ENCODE assay signal across 8 mouse cellular contexts in the genomic region with DNA sequence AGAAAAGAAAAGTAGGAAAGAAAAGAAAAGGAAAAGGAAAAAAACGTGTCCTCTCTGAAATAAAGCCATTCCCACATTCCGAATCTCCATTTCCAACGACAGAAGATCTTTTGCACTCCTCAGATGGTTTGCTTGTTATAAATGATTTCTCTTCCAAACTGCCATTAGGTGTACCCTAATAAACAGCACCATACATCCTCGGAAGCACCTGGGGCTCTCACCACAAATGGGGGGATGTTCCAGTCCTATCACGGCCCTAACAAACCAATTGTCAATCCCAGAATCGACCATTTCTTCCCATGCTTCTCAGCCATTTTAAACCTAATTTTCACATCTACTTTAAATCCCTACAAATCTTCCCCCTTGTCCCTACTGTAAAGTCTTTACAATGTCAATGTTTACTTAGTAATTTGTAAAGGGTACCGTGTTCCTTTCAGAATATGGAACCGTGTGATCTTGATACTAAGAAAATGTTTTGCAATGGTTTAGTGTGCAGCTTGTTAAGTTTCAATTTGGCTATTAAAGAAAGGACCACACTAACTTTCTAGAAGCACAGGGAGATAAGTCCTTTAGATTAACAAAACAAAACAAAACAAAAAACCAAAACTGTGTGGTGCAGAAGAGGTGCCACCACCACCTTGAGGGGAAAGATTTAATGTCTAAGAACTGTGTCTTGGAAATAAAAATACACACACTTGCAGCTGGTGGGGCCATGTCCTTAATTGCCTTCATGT.
A peak's percentile ranks its signal among the peaks of the same experiment; 100 is the strongest.
DNase-seq lines count a peak whose midpoint lies in the region; ATAC-seq lines count a peak whose summit lies in the region.

No protein-coding gene starts in this region.

- WGBS in heart, embryonic 15.5 days, result 31% methylated on average over 8 of the region's 8 CpGs
- WGBS in hindbrain, embryonic 13.5 days, result 28% methylated on average over 8 of the region's 8 CpGs
- WGBS in midbrain, embryonic 15.5 days, result 26% methylated on average over 8 of the region's 8 CpGs

- H3K9ac ChIP-seq in heart, embryonic 15.5 days, result peak overlapping the region; percentile 40; the same call in 1 of the 2 replicates
- H3K9ac ChIP-seq in hindbrain, embryonic 13.5 days, result peak overlapping the region; percentile 66
- H3K9ac ChIP-seq in midbrain, embryonic 15.5 days, result peak overlapping the region; percentile 29; the same call in 1 of the 2 replicates

- no peaks in the 10 kb centered on the region for H3K9me3 ChIP-seq in heart, embryonic 15.5 days (replicated peaks)
- no peaks in the 10 kb centered on the region for H3K9me3 ChIP-seq in hindbrain, embryonic 13.5 days
- H3K9me3 ChIP-seq in midbrain, embryonic 15.5 days, result no peaks in the 10 kb centered on the region

- peak overlapping the region; percentile 85 for H3K27ac ChIP-seq in heart, embryonic 15.5 days
- peak overlapping the region; percentile 94 for H3K27ac ChIP-seq in hindbrain, embryonic 13.5 days
- peak overlapping the region; percentile 91 for H3K27ac ChIP-seq in midbrain, embryonic 15.5 days

- no peaks in the 10 kb centered on the region for H3K27me3 ChIP-seq in heart, embryonic 15.5 days
- H3K27me3 ChIP-seq in hindbrain, embryonic 13.5 days, result no peaks in the 10 kb centered on the region
- H3K27me3 ChIP-seq in midbrain, embryonic 15.5 days (replicated peaks), result no peaks in the 10 kb centered on the region

- H3K4me2 ChIP-seq in heart, embryonic 15.5 days, result peak overlapping the region; percentile 64
- H3K4me2 ChIP-seq in hindbrain, embryonic 13.5 days, result peak overlapping the region; percentile 59
- peak overlapping the region; percentile 55 for H3K4me2 ChIP-seq in midbrain, embryonic 15.5 days

- H3K4me1 ChIP-seq in heart, embryonic 15.5 days (replicated peaks), result peaks cover 15% of the 10 kb centered on the region
- peaks cover 23% of the 10 kb centered on the region for H3K4me1 ChIP-seq in hindbrain, embryonic 13.5 days (replicated peaks)
- H3K4me1 ChIP-seq in midbrain, embryonic 15.5 days, result peaks cover 19% of the 10 kb centered on the region

- DNase-seq in heart, adult 9 months (ENCODE audit: low spot score in 2 of 2), result no peak
- DNase-seq in NIH3T3 (ENCODE audit: low read depth), result peak; percentile 46
- no peak for DNase-seq in frontal cortex, postnatal 25 days (ENCODE audit: low spot score in 2 of 2)
- DNase-seq in gastrocnemius, adult 18-20 months (ENCODE audit: low spot score), result no peak
- DNase-seq in ovary, postnatal 36 days (ENCODE audit: low spot score), result no peak

- H3K4me3 ChIP-seq in heart, embryonic 15.5 days, result peak overlapping the region; percentile 44
- no peak overlapping the region for H3K4me3 ChIP-seq in hindbrain, embryonic 13.5 days
- no peak overlapping the region for H3K4me3 ChIP-seq in midbrain, embryonic 15.5 days

- ATAC-seq in heart, embryonic 15.5 days (replicated peaks; ENCODE audit: insufficient number of reproducible peaks, insufficient read depth, low FRiP score, low read depth), result no peak
- ATAC-seq in hindbrain, embryonic 13.5 days (ENCODE audit: low FRiP score), result no peak
- no peak for ATAC-seq in midbrain, embryonic 15.5 days (replicated peaks)

- H3K36me3 ChIP-seq in heart, embryonic 15.5 days, result no peaks in the 10 kb centered on the region
- H3K36me3 ChIP-seq in hindbrain, embryonic 13.5 days, result no peaks in the 10 kb centered on the region
- no peaks in the 10 kb centered on the region for H3K36me3 ChIP-seq in midbrain, embryonic 15.5 days (replicated peaks)
